Mouse (Mus musculus) lung, adult 2 months (tissue): ENCODE data around the gene Gm47289. TPM values are rescaled to one million over a fixed set of nuclear protein-coding genes. Genes with fewer than 3 reads are reported as not detected.

Experiments used
- DNase-seq: peaks from one replicate; pipeline ENCODE4 v3.0.0; 2022
- H3K4me1 ChIP-seq: fragments of 200-500 bp; 2 replicates; pipeline ENCODE4 v1.6.1; 2011; ENCODE audit warnings: low read length; ENCODE audit not compliant: control insufficient read depth, insufficient read depth
- H3K4me3 ChIP-seq: fragments of 200-500 bp; replicated peaks from 2 replicates; pipeline ENCODE3; 2011; ENCODE audit warnings: low read depth, mild to moderate bottlenecking, control low read depth, low read length; ENCODE audit errors: extremely low read depth
- CTCF ChIP-seq: fragments of 200-500 bp; IDR thresholded peaks from 2 replicates; pipeline ENCODE4 v1.5.1; 2011; ENCODE audit warnings: mild to moderate bottlenecking, low read length, control low read depth; ENCODE audit not compliant: insufficient read depth
- POLR2A ChIP-seq: fragments of 200-500 bp; IDR thresholded peaks from 2 replicates; pipeline ENCODE4 v1.6.1; 2011; ENCODE audit warnings: low read depth, mild to moderate bottlenecking, control low read depth, low read length, borderline replicate concordance; ENCODE audit errors: extremely low read depth
- WGBS: fragments of 180-500 bp; shearing (Covaris S2); methylation state at CpG from one replicate; pipeline ENCODE4 v1.1.7; 2018; 5-methylcytosine and 5-hydroxymethylcytosine counted together
- polyA plus RNA-seq: library from polyadenylated mRNA; depleted of rRNA; stranded (reverse); fragments of >200 nt; gene quantifications from 2 replicates; pipeline ENCODE4 v1.2.3, GENCODE M21; 2012; rRNA removed

The Gm47289 gene
- polyA plus RNA-seq, result not detected in 2 replicates

DNA sequence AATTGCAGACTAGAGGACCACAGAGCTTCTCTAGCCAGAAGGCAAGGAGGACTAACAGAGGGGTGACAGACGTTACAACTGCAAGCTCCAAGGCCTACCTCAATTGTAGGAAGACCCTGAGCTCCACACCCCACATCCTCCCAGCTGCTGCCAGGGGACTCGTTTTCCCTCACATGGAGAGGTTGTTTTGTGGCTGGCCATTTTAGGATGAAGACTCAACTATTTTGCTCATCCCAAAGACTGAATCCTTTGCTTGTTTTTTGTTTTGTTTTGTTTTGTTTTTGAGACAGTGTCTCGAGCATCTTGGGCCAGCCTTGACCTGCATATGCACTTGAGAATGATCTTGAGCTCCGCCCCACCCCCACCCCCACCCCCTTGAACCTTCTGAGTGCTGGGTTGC, at the start of gene Gm47289:
Gene Gm47289, plus strand, starts transcription at position 301 of the 400 bp plus-strand sequence.
- 45% methylated on average over 4 of the region's 4 CpGs for WGBS
- Histone ChIP-seq H3K4me1 (no peaks in the 10 kb centered on the region), H3K4me3 (no peak within 1 kb of the TSS)
- TF ChIP-seq CTCF (no peak), POLR2A (no peak)
- no peak for DNase-seq

DNA sequence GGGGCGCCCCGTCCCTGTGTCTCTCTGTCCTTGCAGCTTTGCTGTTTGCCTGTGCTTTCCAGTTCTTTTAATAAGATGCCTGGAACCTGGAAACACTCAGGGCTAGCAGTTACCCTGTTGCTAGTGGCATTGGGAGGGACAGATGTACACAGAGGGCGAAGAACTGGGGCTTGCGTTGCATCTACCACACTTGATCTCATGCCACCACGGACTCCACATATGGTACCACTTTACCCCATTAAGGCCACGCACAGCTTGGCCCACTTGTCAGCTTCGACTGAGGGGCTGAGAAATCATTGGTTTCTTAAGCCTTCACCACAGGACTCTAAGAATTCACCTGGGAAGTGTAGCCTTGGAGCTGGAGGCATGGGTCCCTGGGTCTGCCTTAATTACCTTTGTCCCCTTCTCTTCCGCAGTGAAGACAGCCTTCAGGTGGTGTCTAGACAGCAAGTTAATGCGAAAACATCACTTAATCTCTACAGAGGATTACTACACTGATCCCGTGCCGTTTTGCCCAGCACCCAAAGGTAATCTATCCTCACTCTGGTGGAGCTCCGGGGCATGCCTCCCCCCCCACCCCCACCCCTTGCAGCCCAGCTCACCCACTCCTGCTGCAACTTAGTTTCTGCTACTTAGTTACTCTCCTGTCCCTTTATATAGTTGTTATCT, 49.1 kb upstream of the Gm47289 start:
- DNase-seq, result no peak
- no peak overlapping the region for H3K4me3 ChIP-seq
- H3K4me1 ChIP-seq, result no peaks in the 10 kb centered on the region
- WGBS, result 66% methylated on average over 12 of the region's 12 CpGs
- TF ChIP-seq POLR2A, result no peak
- TF ChIP-seq CTCF, result no peak

DNA sequence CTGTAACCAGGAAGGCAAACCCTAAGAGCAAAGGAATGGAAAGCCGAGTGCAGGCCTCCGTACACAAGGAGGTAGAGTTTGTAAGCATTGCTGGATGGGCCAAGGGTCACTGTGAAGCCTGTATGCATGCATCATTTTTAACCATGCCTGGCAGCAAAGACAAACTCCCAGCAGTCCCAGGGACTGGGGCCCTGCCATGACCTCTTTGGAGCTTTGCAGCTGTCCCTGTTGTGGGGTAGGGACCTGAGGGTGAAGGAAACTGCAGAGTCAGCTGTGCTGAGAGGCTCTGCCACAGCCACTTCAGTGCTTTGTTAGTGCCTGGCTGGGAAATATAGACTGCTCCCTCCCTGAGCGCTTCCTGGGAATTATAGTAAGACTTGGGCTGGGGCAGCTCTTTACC, 48.3 kb upstream of the Gm47289 start:
- no peak for DNase-seq
- 40% methylated on average over 3 of the region's 3 CpGs for whole genome bisulfite sequencing

DNA sequence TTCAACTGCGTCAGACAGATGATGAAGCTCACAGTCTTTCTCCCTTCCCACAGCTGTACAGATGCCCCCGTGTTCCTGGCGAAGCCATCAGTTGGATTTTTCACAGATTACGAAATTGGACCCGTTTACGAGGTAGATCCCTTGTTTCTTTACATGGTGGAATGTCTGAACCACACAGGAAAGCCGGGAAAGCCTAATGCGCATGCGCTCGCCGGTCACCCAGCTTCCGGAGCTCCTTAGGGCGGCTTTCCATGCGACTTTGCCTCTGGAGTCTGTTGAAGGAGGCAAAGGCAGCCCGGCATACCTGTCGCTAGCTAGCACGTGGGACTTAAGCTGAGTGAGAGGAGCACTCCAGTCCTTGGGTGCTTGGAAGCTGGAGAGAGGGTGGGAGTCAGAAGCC, 44.0 kb upstream of the Gm47289 start:
- TF ChIP-seq CTCF (no peak), POLR2A (no peak)
- 84% methylated on average over 17 of the region's 17 CpGs for WGBS

More for the DNA sequence above, 48.3 kb upstream of the Gm47289 start:
- TF ChIP-seq POLR2A, result no peak
- TF ChIP-seq CTCF, result no peak
- Histone ChIP-seq H3K4me1 (no peaks in the 10 kb centered on the region), H3K4me3 (no peak overlapping the region)

DNA sequence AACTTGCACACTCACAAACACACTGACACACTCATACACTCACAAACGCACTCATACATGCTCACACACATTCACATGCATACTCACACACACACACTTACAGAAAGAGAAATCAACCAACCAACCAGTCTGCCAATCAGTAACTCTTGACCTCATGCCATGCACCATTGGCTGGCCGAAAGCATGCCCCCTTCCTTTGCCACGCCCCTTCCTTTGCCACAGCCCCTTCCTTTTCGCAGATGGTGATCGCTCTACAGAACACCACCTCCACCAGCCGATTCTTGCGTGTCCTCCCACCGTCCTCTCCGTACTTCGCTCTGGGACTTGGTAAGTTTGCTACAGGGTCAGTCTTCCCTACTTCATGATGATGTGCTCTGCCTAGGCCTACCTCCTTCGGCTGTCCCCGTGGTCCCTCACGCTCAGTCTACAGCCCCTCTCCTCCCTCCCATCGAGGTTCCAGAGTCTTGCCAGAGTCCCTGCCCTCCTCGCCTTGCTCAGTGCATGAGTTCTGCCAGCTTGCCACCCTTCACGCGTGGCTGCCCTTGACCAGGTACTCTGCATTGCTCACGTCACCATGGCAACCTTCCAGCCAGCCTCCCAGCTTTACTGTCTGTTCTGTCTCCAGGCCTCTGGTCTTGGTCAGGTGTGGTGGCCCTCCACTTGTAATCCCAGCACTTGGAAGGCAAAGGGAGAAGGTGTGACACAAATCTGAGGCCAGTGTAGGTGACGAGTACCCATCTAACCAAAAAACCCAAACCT, 39.4 kb upstream of the Gm47289 start:
- Histone ChIP-seq H3K4me3 (no peak overlapping the region), H3K4me1 (no peaks in the 10 kb centered on the region)
- TF ChIP-seq CTCF (no peak), POLR2A (no peak)
- no peak for DNase-seq
- 83% methylated on average over 19 of the region's 19 CpGs for WGBS

More for the DNA sequence above, 44.0 kb upstream of the Gm47289 start:
- DNase-seq, result no peak
- no peak overlapping the region for H3K4me3 ChIP-seq
- no peaks in the 10 kb centered on the region for H3K4me1 ChIP-seq

DNA sequence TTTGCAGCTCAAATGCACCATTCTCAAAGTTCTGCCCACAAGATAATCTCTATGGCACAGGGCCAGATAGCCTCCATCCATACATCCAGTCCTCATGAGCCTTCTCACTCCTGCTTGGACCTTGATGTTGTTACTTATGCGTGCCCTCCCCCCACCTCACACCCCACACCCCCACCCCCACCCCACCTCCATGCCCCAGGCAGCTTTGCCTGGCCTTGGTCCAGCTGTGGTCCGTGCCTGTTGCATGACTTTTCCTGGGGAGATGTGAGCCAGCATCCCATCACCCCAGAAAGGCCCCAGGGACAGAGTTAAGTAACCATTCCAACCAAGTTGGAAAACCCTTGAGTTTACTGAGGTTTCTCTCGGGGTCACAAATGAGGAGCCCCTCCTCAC, 38.8 kb upstream of the Gm47289 start:
- no peaks in the 10 kb centered on the region for H3K4me1 ChIP-seq

DNA sequence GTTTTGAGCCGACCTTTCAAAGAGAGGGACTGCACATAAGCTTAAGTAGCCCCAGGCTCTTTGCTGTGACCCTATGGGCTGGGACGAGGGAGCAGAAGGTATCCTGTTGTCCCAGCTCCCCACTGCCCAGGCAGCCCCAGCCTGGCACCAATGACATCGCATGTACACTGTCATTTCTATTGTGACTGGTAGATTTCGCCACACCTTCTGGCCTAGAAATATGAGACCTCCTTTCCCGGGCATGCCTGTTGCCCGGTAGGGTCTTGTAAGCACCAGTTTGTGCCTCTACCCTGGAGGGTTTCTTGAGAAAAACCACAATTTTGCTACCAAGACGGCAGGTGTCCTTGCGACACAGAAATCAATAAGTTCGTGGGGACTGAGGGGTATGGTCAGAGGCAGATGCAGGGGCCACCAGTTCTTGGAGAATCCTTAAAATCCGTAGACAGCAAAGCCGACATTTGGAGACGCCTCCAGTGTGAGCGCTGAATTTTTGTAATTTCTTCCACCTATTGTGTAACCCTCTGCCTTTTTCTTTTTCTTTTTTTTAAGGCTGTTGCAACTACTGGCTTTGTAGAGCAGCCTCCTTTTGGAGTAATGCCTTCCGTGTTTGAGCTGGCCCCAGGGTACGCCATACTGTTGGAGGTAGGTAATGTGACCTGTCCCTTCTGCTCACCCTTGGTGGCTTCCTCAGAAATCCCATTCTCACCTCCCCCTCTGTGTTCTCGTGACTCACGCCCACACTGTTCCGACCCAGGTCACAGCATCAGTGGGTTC, 36.2 kb upstream of the Gm47289 start:
- TF ChIP-seq POLR2A (no peak), CTCF (no peak)
- no peak for DNase-seq
- H3K4me3 ChIP-seq, result no peak overlapping the region
- no peaks in the 10 kb centered on the region for H3K4me1 ChIP-seq
- WGBS, result 73% methylated on average over 18 of the region's 18 CpGs

More for the DNA sequence above, 38.8 kb upstream of the Gm47289 start:
- no peak for TF ChIP-seq POLR2A
- TF ChIP-seq CTCF, result no peak
- WGBS, result 40% methylated on average over 3 of the region's 3 CpGs
- DNase-seq, result no peak
- no peak overlapping the region for H3K4me3 ChIP-seq

DNA sequence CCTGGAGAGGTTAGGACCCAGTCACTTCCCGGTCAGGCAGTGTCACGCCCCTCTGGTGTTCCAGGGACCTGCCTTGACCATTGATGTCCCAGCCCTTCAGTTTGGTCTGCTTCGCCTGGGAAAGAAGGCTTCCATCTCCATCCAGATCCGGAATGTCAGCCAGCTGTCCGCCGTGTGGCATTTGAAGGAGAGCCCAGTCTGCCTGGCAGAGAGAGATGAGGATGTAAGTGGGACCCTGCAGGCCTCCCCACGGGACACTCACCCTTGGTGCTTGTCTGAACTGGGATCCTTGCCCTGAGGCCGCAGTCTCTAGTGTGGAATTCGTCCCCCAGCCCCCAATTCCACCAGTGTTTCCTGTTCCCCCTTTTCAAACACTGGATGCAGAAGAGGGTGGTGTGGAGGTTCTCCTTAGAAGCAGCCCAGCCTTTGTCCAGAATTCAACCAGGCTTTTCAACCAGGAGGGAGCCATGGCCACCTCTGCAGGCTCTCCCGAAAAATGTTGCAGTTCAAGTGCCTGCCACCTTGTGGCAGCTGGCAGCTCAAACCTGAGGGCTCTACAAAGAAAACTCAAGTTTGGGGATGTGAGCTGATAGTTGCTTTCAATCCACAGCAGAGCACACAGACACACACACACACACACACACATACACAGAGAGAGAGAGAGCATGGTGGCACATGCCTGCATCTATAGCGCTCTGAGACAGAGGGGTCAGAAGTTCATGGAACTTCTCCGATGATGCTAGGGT, 30.4 kb upstream of the Gm47289 start:
- no peak for TF ChIP-seq POLR2A
- no peak for TF ChIP-seq CTCF
- Histone ChIP-seq H3K4me1 (no peaks in the 10 kb centered on the region), H3K4me3 (no peak overlapping the region)
- 75% methylated on average over 12 of the region's 12 CpGs for WGBS
- no peak for DNase-seq

DNA sequence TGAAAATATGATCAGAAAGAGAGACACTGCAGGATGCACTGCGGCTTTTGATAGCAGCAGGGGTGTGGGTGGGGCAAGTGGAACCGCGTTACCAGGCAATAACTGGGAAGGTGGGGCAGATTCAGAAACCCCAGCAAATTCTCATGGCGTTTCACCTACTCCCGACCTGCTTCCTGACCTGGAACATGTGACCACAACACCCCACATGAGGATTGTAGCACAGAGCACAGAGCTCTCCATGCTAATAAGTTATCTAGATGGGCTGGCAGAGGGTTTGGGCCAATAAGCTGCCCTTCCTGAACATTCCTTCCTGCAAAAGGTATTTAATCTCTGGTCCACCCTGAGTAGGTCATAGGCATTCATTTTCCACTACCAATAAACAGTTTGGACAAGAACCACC, 28.3 kb upstream of the Gm47289 start:
- no peaks in the 10 kb centered on the region for H3K4me1 ChIP-seq
- 50% methylated on average over 5 of the region's 5 CpGs for WGBS
- no peak for TF ChIP-seq CTCF
- TF ChIP-seq POLR2A, result no peak
- H3K4me3 ChIP-seq, result no peak overlapping the region
- no peak for DNase-seq
